Mouse (Mus musculus) olfactory bulb, adult 2 months (tissue): ENCODE results near the gene Pdzrn3. TPM values are rescaled to one million over a fixed set of nuclear protein-coding genes. Genes with fewer than 3 reads are reported as not detected.

Source experiments
- H3K27ac ChIP-seq: fragments of 200-500 bp; 2 replicates; pipeline ENCODE4 v1.5.1; 2012; ENCODE audit warnings: low read depth, low read length; ENCODE audit not compliant: insufficient read depth
- H3K4me1 ChIP-seq: fragments of 200-500 bp; 2 replicates; pipeline ENCODE4 v1.6.1; 2012; ENCODE audit warnings: low read length; ENCODE audit not compliant: control insufficient read depth, insufficient read depth
- H3K4me3 ChIP-seq: fragments of 200-500 bp; 2 replicates; pipeline ENCODE4 v1.5.1; 2012; ENCODE audit warnings: mild to moderate bottlenecking, low read depth, low read length, moderate library complexity; ENCODE audit not compliant: insufficient read depth
- CTCF ChIP-seq: fragments of 200-500 bp; IDR thresholded peaks from 2 replicates; pipeline ENCODE4 v1.5.1; 2012; ENCODE audit warnings: low read depth, mild to moderate bottlenecking, low read length, moderate library complexity; ENCODE audit not compliant: insufficient read depth
- POLR2A ChIP-seq: fragments of 200-500 bp; IDR thresholded peaks from 2 replicates; pipeline ENCODE4 v1.6.1; 2012; ENCODE audit warnings: mild to moderate bottlenecking, low read depth, low read length, moderate library complexity; ENCODE audit not compliant: insufficient read depth
- WGBS: fragments of 180-500 bp; shearing (Covaris S2); methylation state at CpG from one replicate; pipeline ENCODE4 v1.1.7; 2018; 5-methylcytosine and 5-hydroxymethylcytosine counted together
- polyA plus RNA-seq: library from polyadenylated mRNA; stranded (reverse); fragments of >200 nt; gene quantifications from 2 replicates; pipeline ENCODE4 v1.2.4, GENCODE M21; 2012; ENCODE audit warnings: low replicate concordance; ENCODE audit not compliant: missing spikeins, insufficient read depth, insufficient read length

Gene Pdzrn3
- polyA plus RNA-seq, 1 experiment = not detected

GRCm38 (mm10) chr6:101392801-101393117 is 15.1 kb upstream of the Pdzrn3 start:
- no peaks in the 10 kb centered on the region for H3K4me1 ChIP-seq
- WGBS = 93% methylated on average over 2 of the region's 2 CpGs
- no peak overlapping the region for H3K27ac ChIP-seq
- H3K4me3 ChIP-seq = no peak overlapping the region
- no peak for TF ChIP-seq CTCF
- no peak for TF ChIP-seq POLR2A

- TF ChIP-seq CTCF (no peak), POLR2A (no peak)
- Histone ChIP-seq H3K27ac (no peak overlapping the region), H3K4me3 (no peak overlapping the region), H3K4me1 (no peaks in the 10 kb centered on the region)
- 88% methylated on average over 8 of the region's 8 CpGs for WGBS
Measured at GRCm38 (mm10) chr6:101392107-101392800, 14.6 kb upstream of the Pdzrn3 start.

- WGBS = 34% methylated on average over 7 of the region's 7 CpGs
- 0 out of 2 replicates have a peak, but pooled peaks cover 3% of the 10 kb centered on the region for H3K4me1 ChIP-seq
- no peak overlapping the region for H3K4me3 ChIP-seq
- H3K27ac ChIP-seq = no peak overlapping the region
- no peak for TF ChIP-seq POLR2A
- TF ChIP-seq CTCF = no peak
Measured at GRCm38 (mm10) chr6:101385490-101385889, 7.8 kb upstream of the Pdzrn3 start.

- H3K27ac ChIP-seq = no peak overlapping the region
- WGBS = 54% methylated on average over 7 of the region's 7 CpGs
Measured at GRCm38 (mm10) chr6:101384958-101385357, 7.3 kb upstream of the Pdzrn3 start.

GRCm38 (mm10) chr6:101384476-101384875 is 6.8 kb upstream of the Pdzrn3 start:
- 0 out of 2 replicates have a peak, but pooled peaks cover 3% of the 10 kb centered on the region for H3K4me1 ChIP-seq
- WGBS = 68% methylated on average over 6 of the region's 6 CpGs
- H3K27ac ChIP-seq = no peak overlapping the region
- H3K4me3 ChIP-seq = no peak overlapping the region
- no peak for TF ChIP-seq POLR2A
- TF ChIP-seq CTCF = no peak

More at GRCm38 (mm10) chr6:101384958-101385357, 7.3 kb upstream of the Pdzrn3 start:
- Histone ChIP-seq H3K4me1 (0 out of 2 replicates have a peak, but pooled peaks cover 3% of the 10 kb centered on the region), H3K4me3 (no peak overlapping the region)
- no peak for TF ChIP-seq POLR2A
- no peak for TF ChIP-seq CTCF

- no peak for TF ChIP-seq CTCF
- no peak for TF ChIP-seq POLR2A
- no peak overlapping the region for H3K4me3 ChIP-seq
- no peak overlapping the region for H3K27ac ChIP-seq
- peaks cover 8% of the 10 kb centered on the region for H3K4me1 ChIP-seq
- WGBS = 82% methylated on average over 4 of the region's 4 CpGs
Measured at GRCm38 (mm10) chr6:101382891-101383290, 5.2 kb upstream of the Pdzrn3 start.

- TF ChIP-seq CTCF (no peak), POLR2A (no peak)
- 62% methylated on average over 3 of the region's 3 CpGs for WGBS
- Histone ChIP-seq H3K27ac (no peak overlapping the region), H3K4me3 (no peak overlapping the region), H3K4me1 (peaks cover 23% of the 10 kb centered on the region)
Measured at GRCm38 (mm10) chr6:101379546-101379945, 1.8 kb upstream of the Pdzrn3 start.

GRCm38 (mm10) chr6:101377935-101378609 is 375 bp upstream of the Pdzrn3 start:
- H3K4me1 ChIP-seq = peaks cover 23% of the 10 kb centered on the region
- H3K27ac ChIP-seq = no peak overlapping the region
- TF ChIP-seq POLR2A (no peak), CTCF (no peak)
- 1% methylated on average over 29 of the region's 29 CpGs for WGBS
- H3K4me3 ChIP-seq = peak overlapping the region; percentile 49

GRCm38 (mm10) chr6:101376511-101377166 is 1.1 kb downstream of the Pdzrn3 start:
- TF ChIP-seq POLR2A = no peak
- TF ChIP-seq CTCF = no peak
- 26% methylated on average over 10 of the region's 10 CpGs for WGBS
- Histone ChIP-seq H3K4me1 (peaks cover 23% of the 10 kb centered on the region), H3K27ac (no peak overlapping the region), H3K4me3 (peak overlapping the region; percentile 49)
